Mouse (Mus musculus) testis, adult 2 months (tissue): ENCODE data around the gene Vkorc1l1. TPM values are rescaled to one million over a fixed set of nuclear protein-coding genes. Genes with fewer than 3 reads are reported as not detected.

Experiments used
- H3K27ac ChIP-seq: fragments of 200-500 bp; 2 replicates; pipeline ENCODE4 v1.5.1; 2012; ENCODE audit warnings: low read depth, low read length; ENCODE audit not compliant: control insufficient read depth, insufficient read depth
- H3K27me3 ChIP-seq: fragments of 200-500 bp; 2 replicates; pipeline ENCODE4 v1.6.1; 2012; ENCODE audit warnings: mild to moderate bottlenecking, low read length, moderate library complexity; ENCODE audit not compliant: control insufficient read depth, insufficient read depth
- H3K36me3 ChIP-seq: fragments of 200-500 bp; 2 replicates; pipeline ENCODE4 v1.6.1; 2012; ENCODE audit warnings: mild to moderate bottlenecking, low read length; ENCODE audit not compliant: control insufficient read depth, insufficient read depth
- H3K4me1 ChIP-seq: fragments of 200-500 bp; 2 replicates; pipeline ENCODE4 v1.6.1; 2012; ENCODE audit warnings: low read length; ENCODE audit not compliant: control insufficient read depth, insufficient read depth
- H3K4me3 ChIP-seq: fragments of 200-500 bp; 2 replicates; pipeline ENCODE4 v1.5.1; 2012; ENCODE audit warnings: low read depth, mild to moderate bottlenecking, low read length, moderate library complexity, mixed read lengths; ENCODE audit not compliant: control insufficient read depth
- CTCF ChIP-seq: fragments of 200-500 bp; IDR thresholded peaks from 2 replicates; pipeline ENCODE4 v1.5.1; 2012; ENCODE audit warnings: low read depth, mild to moderate bottlenecking, inconsistent platforms, low read length, moderate library complexity; ENCODE audit not compliant: control insufficient read depth, insufficient read depth, insufficient replicate concordance
- POLR2A ChIP-seq: fragments of 200-500 bp; IDR thresholded peaks from 2 replicates; pipeline ENCODE4 v1.6.1; 2012; ENCODE audit warnings: low read depth, mild to moderate bottlenecking, inconsistent platforms, low read length, moderate library complexity; ENCODE audit not compliant: control insufficient read depth
- polyA plus RNA-seq: library from polyadenylated mRNA; depleted of rRNA; stranded (reverse); fragments of >200 nt; gene quantifications from 2 replicates; pipeline ENCODE4 v1.2.3, GENCODE M21; 2012; rRNA removed

Gene Vkorc1l1
- 12.2 and 19.9 TPM in 2 replicates for polyA plus RNA-seq

GRCm38 (mm10) chr5:129941495-129942045, at the start of gene Vkorc1l1:
Gene Vkorc1l1, plus strand, starts transcription at chr5:129941970.
- Histone ChIP-seq H3K27me3 (no peaks in the 10 kb centered on the region), H3K4me3 (peak within 1 kb of the TSS; percentile 95), H3K36me3 (no peaks in the 10 kb centered on the region; the same call in 1 of the 2 replicates), H3K27ac (peak within 1 kb of the TSS; percentile 81), H3K4me1 (peaks cover 3% of the 10 kb centered on the region)
- TF ChIP-seq CTCF: 0 out of 2 replicates have a peak, but pooled peaks have one; percentile 8
- 0 out of 2 replicates have a peak, but pooled peaks have one; percentile 48 for TF ChIP-seq POLR2A

GRCm38 (mm10) chr5:129895198-129896088, 46.3 kb upstream of the Vkorc1l1 start, which contains the start of gene Zbed5:
Gene Zbed5, plus strand, starts transcription at chr5:129895723.
- Histone ChIP-seq H3K36me3 (no peaks in the 10 kb centered on the region), H3K4me3 (peak within 1 kb of the TSS; percentile 93), H3K27ac (peak within 1 kb of the TSS; percentile 68), H3K4me1 (peaks cover 2% of the 10 kb centered on the region), H3K27me3 (no peaks in the 10 kb centered on the region)
- TF ChIP-seq CTCF (no peak), POLR2A (peak; percentile 70; the same call in 1 of the 2 replicates)

- no peak within 1 kb of the TSS for H3K27ac ChIP-seq
- H3K27me3 ChIP-seq: no peaks in the 10 kb centered on the region
These were observed 43.3 kb upstream of the Vkorc1l1 start, which contains the start of gene Phkg1 for GRCm38 (mm10) chr5:129898449-129898848. Gene Phkg1, minus strand, starts transcription at chr5:129898549.

GRCm38 (mm10) chr5:129907775-129908174, 34.0 kb upstream of the Vkorc1l1 start:
- Histone ChIP-seq H3K36me3 (no peaks in the 10 kb centered on the region; the same call in 1 of the 2 replicates), H3K4me1 (peaks cover 3% of the 10 kb centered on the region), H3K27me3 (no peaks in the 10 kb centered on the region), H3K27ac (peak overlapping the region; percentile 71), H3K4me3 (peak overlapping the region; percentile 96)
- TF ChIP-seq POLR2A (no peak), CTCF (no peak)

More at GRCm38 (mm10) chr5:129898449-129898848, 43.3 kb upstream of the Vkorc1l1 start, which contains the start of gene Phkg1:
- TF ChIP-seq POLR2A: no peak
- H3K4me1 ChIP-seq: peaks cover 2% of the 10 kb centered on the region
- no peak within 1 kb of the TSS for H3K4me3 ChIP-seq
- H3K36me3 ChIP-seq: no peaks in the 10 kb centered on the region; the same call in 1 of the 2 replicates

GRCm38 (mm10) chr5:129908242-129908965, 33.4 kb upstream of the Vkorc1l1 start, which contains the start of gene Nupr1l:
Gene Nupr1l, plus strand, starts transcription at chr5:129908540.
- Histone ChIP-seq H3K4me3 (peak within 1 kb of the TSS; percentile 96), H3K4me1 (peaks cover 3% of the 10 kb centered on the region), H3K36me3 (no peaks in the 10 kb centered on the region), H3K27me3 (no peaks in the 10 kb centered on the region), H3K27ac (peak within 1 kb of the TSS; percentile 91)
- TF ChIP-seq CTCF (no peak), POLR2A (peak; percentile 69; the same call in 1 of the 2 replicates)

GRCm38 (mm10) chr5:129909147-129909546, 32.6 kb upstream of the Vkorc1l1 start:
- TF ChIP-seq CTCF (no peak), POLR2A (no peak)
- Histone ChIP-seq H3K36me3 (no peaks in the 10 kb centered on the region), H3K27me3 (no peaks in the 10 kb centered on the region), H3K4me3 (peak overlapping the region; percentile 96), H3K4me1 (peaks cover 3% of the 10 kb centered on the region), H3K27ac (peak overlapping the region; percentile 91)

- H3K36me3 ChIP-seq: no peaks in the 10 kb centered on the region
- no peaks in the 10 kb centered on the region for H3K27me3 ChIP-seq
- peak overlapping the region; percentile 15; the same call in 1 of the 2 replicates for H3K27ac ChIP-seq
- H3K4me1 ChIP-seq: peaks cover 3% of the 10 kb centered on the region
- peak overlapping the region; percentile 96 for H3K4me3 ChIP-seq
- TF ChIP-seq POLR2A: no peak
- TF ChIP-seq CTCF: no peak
These were observed 32.2 kb upstream of the Vkorc1l1 start for GRCm38 (mm10) chr5:129909591-129909990.
